Mouse (Mus musculus) G1E (cell line): ENCODE measurements around the gene Utp20.

ENCODE experiments used
- CTCF ChIP-seq: IDR thresholded peaks from 2 replicates; pipeline ENCODE4 v1.5.1; 2012; ENCODE audit warnings: low read depth, low read length, inconsistent platforms, mixed read lengths
- GATA1 ChIP-seq: IDR thresholded peaks from 2 replicates; pipeline ENCODE4 v1.6.1; 2012; ENCODE audit warnings: borderline replicate concordance, low read length, inconsistent platforms, mixed read lengths
- POLR2AphosphoS5 ChIP-seq: IDR thresholded peaks from 2 replicates; pipeline ENCODE4 v1.6.1; 2012; ENCODE audit warnings: low read depth, low read length, inconsistent platforms; ENCODE audit not compliant: insufficient replicate concordance
- TAL1 ChIP-seq: conservative IDR thresholded peaks from 2 replicates; pipeline ENCODE4 v1.6.1; 2012; ENCODE audit warnings: low read depth, low read length, inconsistent platforms, mixed read lengths

DNA sequence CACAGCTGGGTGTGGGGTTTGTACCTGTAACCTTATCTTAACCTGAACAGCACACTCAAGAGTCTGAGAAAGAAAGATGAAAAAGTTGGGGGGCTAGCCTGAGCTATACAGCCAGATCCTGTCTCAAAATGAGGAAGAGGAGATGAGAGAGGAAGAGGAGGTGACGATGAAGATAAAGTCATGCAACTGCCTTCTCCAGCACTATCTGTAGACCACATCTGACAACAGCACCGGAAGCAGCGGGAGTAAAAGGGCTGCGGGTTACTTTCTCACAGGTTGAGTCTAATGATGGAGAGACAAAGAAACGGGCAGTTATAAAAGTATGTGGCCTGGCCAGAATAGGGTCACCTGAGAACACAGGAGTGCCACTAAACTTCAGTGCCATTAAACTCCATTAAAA is 57.6 kb downstream of the Utp20 start:
- no peak for TF ChIP-seq CTCF
- no peak for TF ChIP-seq GATA1
- TF ChIP-seq TAL1: peak; percentile 56
- no peak for TF ChIP-seq POLR2AphosphoS5
